Mouse (Mus musculus) lung, postnatal 10 days (tissue): ENCODE measurements at regions not wholly inside any gene's neighbourhood (a gene's known extent, or its start where the extent isn't known, plus 50 kb on each side); places are given as distances from the start of the nearest gene placed in this dataset.

Experiments used
- DNase-seq: peaks from one replicate; pipeline ENCODE4 v3.0.0; 2021

DNA sequence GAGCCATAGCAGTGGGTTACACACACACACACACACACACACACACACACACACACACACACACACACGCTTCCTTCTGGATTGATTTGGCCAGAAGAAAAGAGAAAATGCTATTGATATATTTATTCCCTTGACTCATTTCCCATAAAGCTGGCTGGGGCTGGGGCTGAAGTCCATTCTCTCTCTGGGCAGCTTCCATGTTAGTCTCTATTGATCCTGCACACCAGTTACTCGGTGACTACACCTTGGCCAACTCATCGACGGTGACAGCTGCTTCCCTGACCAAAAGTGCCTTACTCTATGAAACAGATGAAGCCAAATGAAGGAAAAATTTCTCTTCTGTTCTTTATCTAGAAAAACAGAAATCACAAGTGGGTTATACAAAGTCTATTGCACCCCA lies 82.1 kb downstream of the Snx18 start:
- DNase-seq, result no peak

DNA sequence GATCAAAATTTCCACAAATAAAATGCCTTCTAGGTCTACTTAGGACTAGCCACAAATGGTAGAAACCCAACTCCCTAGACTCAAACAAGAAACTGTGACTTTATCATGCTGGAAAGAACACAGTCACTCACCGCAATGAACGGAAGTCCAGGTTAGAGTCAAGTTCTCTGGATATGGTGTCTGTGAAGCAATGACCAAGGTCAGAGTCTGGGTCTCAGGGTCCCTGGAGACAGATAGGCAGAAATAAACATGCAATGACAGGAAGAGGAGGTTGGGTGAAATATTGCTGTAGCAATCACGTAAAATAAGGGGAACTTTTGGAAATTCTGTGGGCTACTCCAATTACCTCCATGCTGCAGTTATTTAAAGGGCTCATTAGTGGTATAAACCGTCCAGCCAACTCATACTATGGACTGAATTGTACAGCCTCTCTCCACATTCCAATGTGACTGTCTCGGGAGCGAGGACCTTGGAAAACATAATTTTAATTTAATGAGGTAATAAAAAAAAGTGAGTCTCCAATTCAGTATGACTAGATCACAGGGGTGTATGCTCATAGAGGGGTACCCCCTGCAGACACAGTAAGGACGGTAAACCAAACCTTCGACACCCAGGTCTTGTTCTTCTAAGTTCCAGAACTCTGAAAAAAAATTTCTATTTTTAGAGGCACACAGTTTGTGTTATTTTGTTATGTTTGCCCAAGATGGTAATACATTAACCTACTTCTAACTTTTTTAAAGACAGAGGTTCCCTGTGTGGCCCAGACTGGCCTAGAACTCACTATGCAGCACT lies 83.5 kb downstream of the Snx18 start:
- DNase-seq, result no peak

DNA sequence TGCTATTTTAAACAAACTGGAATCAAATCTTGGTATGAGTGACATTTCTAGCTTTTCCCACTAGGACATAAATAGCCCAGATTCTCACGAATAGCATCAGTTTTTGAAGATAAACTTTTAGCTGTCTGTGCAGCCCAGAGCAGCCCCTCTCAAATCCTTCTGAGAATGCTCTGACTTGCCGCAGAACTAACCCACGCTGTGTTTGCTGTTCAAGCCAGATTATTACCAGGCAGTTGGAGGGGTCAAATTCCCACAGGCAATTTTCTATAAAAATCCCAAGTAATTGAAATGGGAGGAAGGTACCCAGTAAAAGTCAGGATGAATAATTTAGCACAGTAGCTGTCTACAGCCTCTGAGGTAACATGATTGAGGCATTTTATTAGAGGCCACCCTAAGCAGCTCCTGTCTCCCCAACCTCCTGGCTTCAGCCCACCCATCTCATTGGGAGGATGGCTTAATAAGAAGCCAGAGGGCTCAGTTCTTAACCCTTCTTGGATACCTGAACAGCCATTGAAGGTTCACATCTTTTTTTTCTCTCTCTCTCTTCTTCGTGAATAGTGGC lies 84.4 kb downstream of the Snx18 start:
- no peak for DNase-seq

DNA sequence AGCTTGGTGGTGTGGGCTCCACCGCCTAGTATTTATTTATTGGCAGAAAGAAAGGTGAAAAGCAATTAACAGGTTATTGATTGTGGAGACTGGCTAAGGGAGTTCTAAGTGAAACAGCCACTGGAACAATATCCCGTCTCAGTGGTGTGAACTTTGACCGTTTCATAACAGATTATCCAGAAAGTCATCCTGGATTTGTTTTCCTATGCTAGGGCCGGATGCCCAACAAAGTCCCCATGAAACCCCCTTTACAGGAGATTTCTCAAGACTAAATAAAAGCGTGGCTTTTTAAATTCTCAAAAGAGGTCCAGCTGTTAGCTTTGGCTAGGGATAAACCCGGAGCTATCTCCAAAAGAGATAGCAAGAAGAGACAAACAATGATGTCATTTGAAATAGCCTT lies 91.4 kb downstream of the Snx18 start:
- no peak for DNase-seq

DNA sequence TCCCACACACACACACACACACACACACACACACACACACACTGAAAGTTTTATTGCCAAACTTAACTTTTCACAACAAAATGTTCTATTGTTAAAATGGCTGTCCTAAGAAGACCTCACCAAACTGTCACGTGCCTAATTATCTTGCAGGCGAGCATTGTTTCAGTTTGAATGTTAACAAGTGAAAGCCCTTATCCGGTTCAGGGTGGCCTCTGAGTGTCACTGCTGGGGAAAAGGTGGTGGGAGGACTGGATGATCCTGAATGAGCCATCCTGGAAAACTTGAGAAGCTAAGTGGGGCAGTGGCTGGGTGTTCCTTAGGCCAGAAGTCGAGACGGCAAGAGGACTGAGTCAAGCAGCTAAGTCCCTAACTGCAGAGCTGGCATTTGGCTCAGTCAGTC lies 94.9 kb downstream of the Snx18 start:
- no peak for DNase-seq

DNA sequence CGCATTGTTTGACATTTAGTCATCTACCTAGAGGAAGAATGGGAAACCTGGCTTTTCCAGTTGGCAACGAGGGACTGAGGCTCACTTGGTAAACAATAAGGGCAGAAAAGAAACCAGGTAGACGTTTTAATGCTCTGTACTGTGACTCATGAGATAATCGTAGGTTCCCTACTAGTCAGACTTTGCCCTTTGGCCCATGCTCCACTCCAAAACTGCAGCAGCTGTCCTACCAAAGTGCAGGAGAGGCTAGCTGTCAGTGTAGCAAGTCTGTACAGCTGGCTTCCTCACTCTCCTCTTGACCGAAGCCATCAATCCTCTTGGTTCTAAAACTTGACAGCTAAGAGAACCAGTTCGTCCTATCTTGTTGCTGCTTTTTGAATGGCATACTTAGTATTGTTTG lies 100.2 kb downstream of the Snx18 start:
- no peak for DNase-seq

- DNase-seq, result no peak
These were observed 102.3 kb downstream of the Snx18 start for GRCm38 (mm10) chr13:113516102-113516501.

GRCm38 (mm10) chr13:113515162-113515600 lies 103.2 kb downstream of the Snx18 start:
- peak; percentile 60 for DNase-seq

DNA sequence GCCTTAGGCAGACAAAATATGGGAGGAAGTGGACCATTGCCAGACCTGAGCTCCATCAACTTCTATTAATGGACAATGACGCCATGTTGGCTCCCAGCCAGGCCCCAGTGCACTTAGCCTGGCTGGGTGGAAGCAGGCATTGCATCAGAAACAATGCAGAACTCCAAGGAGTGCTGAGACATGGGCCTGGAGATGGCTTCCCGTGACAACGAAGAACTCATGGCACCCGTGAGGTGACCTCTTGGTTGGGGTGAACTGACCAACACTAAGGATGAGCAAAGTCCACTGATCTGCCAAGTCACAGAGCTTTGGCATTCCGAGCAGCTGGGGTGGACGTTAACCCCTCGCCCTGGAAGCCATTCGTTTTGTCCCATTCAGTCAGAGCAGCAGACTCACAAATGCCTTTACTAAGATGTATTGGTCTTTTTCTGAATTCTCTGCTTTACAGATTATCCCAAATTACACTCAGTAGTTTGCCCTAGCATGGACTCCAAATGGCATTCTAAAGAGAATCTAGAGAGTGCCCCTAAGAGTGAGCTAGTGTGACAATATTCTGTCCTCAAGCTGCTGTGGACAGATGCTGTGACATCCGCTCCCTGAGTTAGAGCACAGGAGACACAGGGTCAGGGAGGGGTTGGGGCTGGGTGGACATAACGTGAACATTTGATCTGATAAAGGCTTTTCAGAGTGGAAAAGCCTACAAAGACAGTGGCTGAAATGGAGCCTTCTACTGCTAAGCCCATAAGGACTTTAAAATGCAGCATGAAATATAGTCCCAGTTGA lies 108.8 kb downstream of the Snx18 start:
- DNase-seq, result peak; percentile 94

DNA sequence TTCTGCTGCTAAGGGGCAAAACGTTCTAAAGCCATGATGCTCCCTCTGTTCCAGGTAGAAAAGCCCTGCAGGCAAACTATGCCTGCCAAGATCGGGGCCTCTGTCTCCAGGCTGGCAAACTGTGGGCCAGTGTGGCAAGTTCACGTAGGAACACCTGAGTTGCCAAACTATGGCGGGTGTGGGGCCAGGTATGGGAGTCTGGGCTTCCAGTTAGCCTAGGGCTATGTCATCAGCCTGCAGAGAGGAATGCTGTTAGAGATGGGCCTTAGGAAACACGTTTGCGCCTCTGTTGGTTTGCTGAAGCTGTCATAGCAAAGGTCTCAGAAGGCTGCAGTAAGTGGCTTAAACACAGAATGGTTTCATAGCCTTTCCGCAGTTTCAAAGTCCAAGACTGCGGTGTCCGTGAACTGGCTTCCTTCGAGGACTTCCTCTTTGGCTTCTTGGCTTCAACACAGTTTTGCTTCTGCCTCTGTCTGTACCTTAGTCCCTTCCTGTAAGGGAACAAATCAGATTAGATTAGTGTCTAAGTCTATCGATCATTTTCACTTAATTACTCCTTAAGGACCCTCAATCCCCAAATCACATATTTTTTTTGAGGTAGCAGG lies 110.1 kb downstream of the Snx18 start:
- no peak for DNase-seq

GRCm38 (mm10) chr13:113502528-113502927 lies 115.8 kb downstream of the Snx18 start:
- no peak for DNase-seq

DNA sequence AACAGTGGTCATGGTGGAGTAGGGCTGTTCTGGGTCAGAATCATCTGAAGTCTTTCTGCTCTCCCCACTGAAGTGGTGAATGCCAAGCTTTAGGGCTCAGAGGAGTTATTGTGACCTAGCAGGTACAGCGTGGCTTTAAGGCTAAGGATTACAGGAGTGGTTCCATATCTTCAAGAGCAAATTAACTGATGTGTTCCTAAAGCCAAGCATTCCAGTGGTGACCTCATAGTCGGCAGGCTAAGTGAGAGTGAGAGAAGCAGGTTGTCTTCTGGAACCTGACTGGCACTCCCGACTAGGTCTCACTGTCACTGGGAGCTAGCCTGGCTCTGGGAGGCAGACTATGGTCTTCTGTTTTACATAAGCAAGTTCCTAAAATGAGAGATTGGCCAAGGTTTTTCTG lies 116.3 kb downstream of the Snx18 start:
- DNase-seq, result no peak

GRCm38 (mm10) chr13:113500373-113500990 lies 117.9 kb downstream of the Snx18 start:
- DNase-seq, result no peak

DNA sequence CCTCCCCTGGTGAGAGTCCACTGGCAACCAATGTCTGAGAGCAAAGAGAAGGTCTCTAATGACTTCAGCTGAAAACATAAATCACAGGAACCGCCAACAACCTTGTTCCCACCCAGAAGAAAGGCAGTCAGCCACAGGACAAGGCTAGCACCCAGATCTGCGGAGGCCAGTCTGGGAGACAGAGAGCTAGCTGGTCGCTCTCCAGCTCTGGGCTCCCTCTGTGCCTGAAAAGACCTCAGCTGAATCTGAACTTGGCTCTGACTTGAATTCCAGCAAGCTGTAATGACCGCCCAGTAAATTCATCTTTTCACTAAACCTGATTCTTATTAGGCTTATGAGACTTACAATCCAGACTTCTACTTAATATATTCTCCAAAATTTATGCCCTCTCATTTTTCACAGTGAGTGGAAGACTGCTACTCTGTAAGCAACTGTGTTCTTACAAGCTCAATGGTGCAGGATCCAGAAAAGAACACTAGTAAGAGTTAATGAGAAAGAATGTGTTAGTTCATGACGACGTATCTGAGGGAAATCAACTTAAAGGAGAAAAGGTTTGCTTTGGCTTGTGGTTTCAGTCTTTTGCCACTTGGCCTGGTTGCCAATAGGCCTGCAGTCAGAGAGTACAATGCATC lies 119.2 kb downstream of the Snx18 start:
- peak; percentile 65 for DNase-seq

DNA sequence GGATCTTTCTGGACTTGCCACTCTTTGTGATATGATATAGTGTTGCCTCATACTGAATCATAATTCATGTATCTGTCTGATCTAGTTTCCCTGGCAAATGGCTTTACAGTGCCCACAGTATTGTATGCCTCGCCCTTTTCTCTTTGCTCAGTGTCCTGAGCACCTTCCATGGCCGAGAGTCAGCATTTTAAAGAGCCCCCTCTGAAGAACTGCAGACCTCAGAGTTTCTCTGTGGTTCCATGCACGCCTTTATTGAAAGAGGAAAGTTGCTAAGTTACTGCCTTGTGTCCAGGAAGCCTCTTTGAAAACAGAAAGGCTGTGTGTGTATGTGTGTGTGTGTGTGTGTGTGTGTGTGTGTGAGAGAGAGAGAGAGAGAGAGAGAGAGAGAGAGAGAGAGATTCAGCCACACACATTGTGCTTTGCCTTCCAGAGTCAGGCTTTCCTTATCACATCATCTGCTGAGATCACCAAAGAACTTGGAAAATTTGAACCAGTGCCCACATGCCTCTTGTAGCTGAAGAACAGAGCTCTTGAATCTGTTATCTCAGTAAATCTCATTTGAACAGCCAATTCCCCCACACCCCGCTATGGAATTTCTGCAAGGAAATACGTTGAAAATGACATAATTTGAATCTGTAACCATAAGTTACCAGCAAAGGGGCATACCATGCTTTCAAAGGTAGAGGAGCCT lies 122.6 kb downstream of the Snx18 start:
- DNase-seq, result peak; percentile 78

DNA sequence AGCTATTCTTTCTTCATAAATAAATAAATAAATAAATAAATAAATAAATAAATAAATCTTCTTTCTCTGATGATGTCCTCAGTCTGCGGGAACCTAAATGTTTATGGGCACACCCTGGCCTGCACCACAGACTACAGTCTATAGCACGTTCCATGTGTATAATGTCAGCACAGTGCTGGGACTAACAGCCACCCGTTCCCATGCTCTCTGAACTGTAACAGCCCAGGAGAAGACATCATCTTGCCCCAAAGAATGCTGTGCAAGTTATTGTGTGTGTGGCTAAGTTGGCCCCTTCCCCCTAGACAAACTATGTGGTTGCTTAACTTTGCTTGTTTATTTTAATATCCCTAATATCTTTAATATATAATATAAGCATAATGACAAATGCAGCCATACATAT lies 123.2 kb downstream of the Snx18 start:
- no peak for DNase-seq

DNA sequence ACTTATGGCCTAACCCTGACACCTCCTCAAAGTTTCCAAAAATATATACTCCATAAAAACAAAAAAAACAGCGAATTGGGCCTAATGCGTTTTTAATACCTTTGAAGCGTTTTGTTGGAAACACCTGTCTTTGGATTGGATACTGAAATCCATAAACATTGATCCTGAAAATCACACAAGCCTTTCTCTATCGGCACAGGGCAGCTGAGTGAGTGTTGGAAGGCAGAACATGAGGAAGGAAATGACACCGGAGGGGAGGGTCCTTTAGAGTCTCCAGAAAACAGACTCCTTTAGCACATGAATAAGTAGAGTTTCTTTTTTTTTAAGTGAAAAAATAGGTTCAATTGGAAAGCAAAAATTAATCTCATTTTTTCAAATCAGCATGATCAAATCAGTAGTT lies 123.7 kb downstream of the Snx18 start:
- DNase-seq, result no peak

- DNase-seq, result peak; percentile 25
These were observed 128.2 kb downstream of the Snx18 start for GRCm38 (mm10) chr13:113489951-113490822.

GRCm38 (mm10) chr13:113486368-113486955 lies 131.9 kb downstream of the Snx18 start:
- no peak for DNase-seq

- DNase-seq, result peak; percentile 43
These were observed 132.9 kb downstream of the Snx18 start for GRCm38 (mm10) chr13:113485511-113485910.
